Mouse (Mus musculus): ENCODE data around the gene Tas2r114.

- no peak for TF ChIP-seq POLR2A (IDR thresholded peaks at IDR 0.05; ENCODE audit: low read depth, low read length)
- no peak for TF ChIP-seq USF2 (conservative IDR thresholded peaks at IDR 0.05; ENCODE audit: low read depth, low read length)
- no peak for TF ChIP-seq CTCF (conservative IDR thresholded peaks at IDR 0.05 in 1 of 2, IDR thresholded peaks at IDR 0.05 in 1 of 2; ENCODE audit: low read depth in 2 of 2, low read length in 2 of 2)
- no peak for TF ChIP-seq MEF2A (IDR thresholded peaks at IDR 0.05; ENCODE audit: borderline replicate concordance, low read depth, low read length)
- no peak for TF ChIP-seq MYC (IDR thresholded peaks at IDR 0.05; ENCODE audit: low read depth, low read length)
- TF ChIP-seq ELF1 (IDR thresholded peaks at IDR 0.05; ENCODE audit: low read depth, low read length) = no peak
- TF ChIP-seq TCF12 (IDR thresholded peaks at IDR 0.05; ENCODE audit: low read depth, low read length) = no peak
- TF ChIP-seq ZMIZ1 (IDR thresholded peaks at IDR 0.05; ENCODE audit: low read depth, low read length) = no peak
- no peak for TF ChIP-seq ZKSCAN1 (IDR thresholded peaks at IDR 0.05; ENCODE audit: borderline replicate concordance, low read depth, low read length)
These were observed 29.8 kb downstream of the Tas2r114 start, which contains the start of gene Tas2r107 for GRCm38 (mm10) chr6:131660049-131660448.
